Mouse (Mus musculus): ENCODE results near the gene Ncaph2.

DNA sequence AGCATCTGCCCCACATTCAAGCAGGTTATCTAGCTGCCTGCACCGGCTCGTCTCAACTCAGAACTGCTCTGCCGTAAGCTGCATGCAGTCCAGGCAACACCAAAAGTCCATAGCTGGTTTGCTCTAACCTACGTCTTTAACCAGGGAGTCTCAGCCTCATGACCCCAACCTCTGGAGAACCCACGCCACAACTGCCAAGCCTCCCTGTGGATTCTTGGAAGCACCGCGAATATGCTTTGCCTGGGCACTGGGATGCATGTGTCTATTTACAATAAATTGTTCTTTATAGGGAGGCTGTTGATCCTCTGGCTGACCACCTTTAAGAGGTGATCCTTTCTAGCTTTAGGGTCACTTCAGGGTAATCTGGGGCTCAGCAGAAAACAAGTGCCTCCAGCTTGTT is 17.0 kb downstream of the Ncaph2 start:
- TF ChIP-seq MYOG (IDR thresholded peaks at IDR 0.05; ENCODE audit: control insufficient read depth in 1 of 3, insufficient read depth in 1 of 3, insufficient read length in 2 of 3, low read depth in 2 of 3) = no peak
- TF ChIP-seq POLR2A (IDR thresholded peaks at IDR 0.05; ENCODE audit: insufficient read length, low read depth) = no peak
- no peak for TF ChIP-seq MYOD1 (IDR thresholded peaks at IDR 0.05; ENCODE audit: control insufficient read depth in 1 of 3, insufficient read length in 2 of 3, low read depth in 2 of 3)
- TF ChIP-seq E2F4 (IDR thresholded peaks at IDR 0.05; ENCODE audit: insufficient read depth) = no peak
- TF ChIP-seq POLR2AphosphoS2 (IDR thresholded peaks at IDR 0.05; ENCODE audit: insufficient read length, low read depth) = peak; percentile 31
- no peak for TF ChIP-seq USF1 (IDR thresholded peaks at IDR 0.05; ENCODE audit: low read depth)
